Mouse (Mus musculus) embryonic facial prominence, embryonic 11.5 days (tissue): Measurements from ENCODE around the gene Clcnkb. TPM values are rescaled to one million over a fixed set of nuclear protein-coding genes. Genes with fewer than 3 reads are reported as not detected.

Experiments
- ATAC-seq: fragments of 200-750 bp; cut with Nextera tagmentation; replicated peaks from 2 replicates; pipeline ENCODE4 v1.8.0; 2017; ENCODE audit warnings: low read depth; ENCODE audit not compliant: insufficient number of reproducible peaks, low FRiP score, low TSS enrichment
- DNase-seq: peaks from one replicate; pipeline ENCODE4 v3.0.0-alpha.2; 2015; ENCODE audit warnings: low spot score
- H3K27ac ChIP-seq: fragments of 300-500 bp; sonication (generic); replicated peaks from 2 replicates; pipeline ENCODE4 v1.5.1; 2014; ENCODE audit warnings: mild to moderate bottlenecking, low read depth, low read length, control low read depth
- H3K27me3 ChIP-seq: fragments of 300-500 bp; sonication (generic); 2 replicates; pipeline ENCODE4 v1.6.1; 2014; ENCODE audit warnings: mild to moderate bottlenecking, low read length, moderate library complexity, mixed read lengths; ENCODE audit not compliant: control insufficient read depth, insufficient read depth
- H3K36me3 ChIP-seq: fragments of 300-500 bp; sonication (generic); replicated peaks from 2 replicates; pipeline ENCODE4 v1.6.1; 2014; ENCODE audit warnings: low read depth, mild to moderate bottlenecking, low read length, moderate library complexity, mixed read lengths; ENCODE audit not compliant: control insufficient read depth, insufficient read depth
- H3K4me1 ChIP-seq: fragments of 300-500 bp; sonication (generic); 2 replicates; pipeline ENCODE4 v1.6.1; 2014; ENCODE audit warnings: low read length, mixed read lengths; ENCODE audit not compliant: control insufficient read depth, insufficient read depth
- H3K4me2 ChIP-seq: fragments of 300-500 bp; sonication (generic); 2 replicates; pipeline ENCODE4 v1.6.1; 2014; ENCODE audit warnings: low read depth, mild to moderate bottlenecking, control low read depth, low read length, moderate library complexity
- H3K4me3 ChIP-seq: fragments of 300-500 bp; sonication (generic); 2 replicates; pipeline ENCODE4 v1.5.1; 2014; ENCODE audit warnings: low read depth, low read length, control low read depth
- H3K9ac ChIP-seq: fragments of 300-500 bp; sonication (generic); replicated peaks from 2 replicates; pipeline ENCODE4 v1.6.1; 2014; ENCODE audit warnings: mild to moderate bottlenecking, control low read depth, low read length
- H3K9me3 ChIP-seq: fragments of 300-500 bp; sonication (generic); replicated peaks from 2 replicates; pipeline ENCODE4 v1.6.1; 2016; ENCODE audit warnings: mild to moderate bottlenecking, low read length, inconsistent platforms, mixed read lengths; ENCODE audit not compliant: control insufficient read depth
- WGBS: fragments of 180-500 bp; shearing (Covaris S2); extraction: QIAGEN DNeasy Blood & Tissue Kit; methylation state at CpG from one replicate; pipeline ENCODE4 v1.1.7; 2014; 5-methylcytosine and 5-hydroxymethylcytosine counted together
- polyA plus RNA-seq: library from polyadenylated mRNA; unstranded; fragments of >200 nt; fragmentation: Nextera tagmentation; extraction: Ambion mirVana; gene quantifications from 2 replicates; pipeline ENCODE4 v1.2.1, GENCODE M21; 2014

Clcnkb gene
- polyA plus RNA-seq = not detected in 2 replicates

DNA sequence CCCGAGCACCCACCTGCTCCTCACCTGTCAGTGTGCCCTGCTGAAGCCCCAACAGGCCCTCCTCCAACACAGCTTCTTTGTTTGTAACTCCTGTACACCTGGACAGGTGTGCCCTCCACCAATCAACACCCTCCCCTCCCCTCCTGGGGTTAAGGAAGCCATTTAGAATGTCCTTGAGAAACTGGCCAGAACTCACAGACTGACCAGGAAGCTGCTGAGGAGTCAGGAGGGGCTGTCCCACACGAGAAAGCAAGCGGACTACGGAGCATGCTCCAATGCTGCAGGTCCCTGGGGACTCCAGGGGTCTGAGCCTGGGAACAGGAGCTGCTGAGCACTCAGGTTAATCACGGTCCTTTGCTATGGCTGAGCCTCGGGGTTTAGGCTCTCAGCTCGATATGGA is at the start of gene Clcnkb:
TSS of gene Clcnkb (minus strand) at position 91 of the 400 bp plus-strand sequence.
- H3K27me3 ChIP-seq = no peaks in the 10 kb centered on the region
- DNase-seq = no peak
- H3K9me3 ChIP-seq = no peaks in the 10 kb centered on the region
- no peak for ATAC-seq
- H3K4me2 ChIP-seq = no peak within 1 kb of the TSS
- no peak within 1 kb of the TSS for H3K4me3 ChIP-seq
- WGBS = 61% methylated on average over 7 of the region's 7 CpGs
- H3K36me3 ChIP-seq = no peaks in the 10 kb centered on the region
- no peak within 1 kb of the TSS for H3K9ac ChIP-seq
- H3K27ac ChIP-seq = no peak within 1 kb of the TSS
- no peaks in the 10 kb centered on the region for H3K4me1 ChIP-seq

DNA sequence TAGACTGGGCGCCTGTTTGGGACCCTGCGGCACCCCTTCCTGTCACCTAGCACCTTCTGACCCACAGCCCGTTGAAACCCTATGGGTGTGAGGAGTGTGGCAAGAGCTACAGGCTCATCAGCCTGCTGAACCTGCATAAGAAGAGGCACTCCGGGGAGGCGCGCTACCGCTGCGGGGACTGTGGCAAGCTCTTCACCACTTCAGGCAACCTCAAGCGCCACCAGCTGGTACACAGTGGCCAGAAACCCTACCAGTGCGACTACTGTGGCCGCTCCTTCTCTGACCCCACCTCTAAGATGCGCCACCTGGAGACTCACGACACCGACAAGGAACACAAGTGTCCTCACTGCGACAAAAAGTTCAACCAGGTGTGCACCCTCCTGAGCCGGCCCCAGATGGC is 48.9 kb upstream of the Clcnkb start:
- H3K4me2 ChIP-seq = no peak overlapping the region
- DNase-seq (no peak), ATAC-seq (no peak)
- H3K9me3 ChIP-seq = no peaks in the 10 kb centered on the region
- WGBS = 71% methylated on average over 16 of the region's 16 CpGs
- H3K9ac ChIP-seq = no peak overlapping the region
- H3K4me1 ChIP-seq = no peaks in the 10 kb centered on the region
- no peak overlapping the region for H3K27ac ChIP-seq
- peaks cover 13% of the 10 kb centered on the region for H3K36me3 ChIP-seq
- H3K27me3 ChIP-seq = no peaks in the 10 kb centered on the region
- H3K4me3 ChIP-seq = no peak overlapping the region

DNA sequence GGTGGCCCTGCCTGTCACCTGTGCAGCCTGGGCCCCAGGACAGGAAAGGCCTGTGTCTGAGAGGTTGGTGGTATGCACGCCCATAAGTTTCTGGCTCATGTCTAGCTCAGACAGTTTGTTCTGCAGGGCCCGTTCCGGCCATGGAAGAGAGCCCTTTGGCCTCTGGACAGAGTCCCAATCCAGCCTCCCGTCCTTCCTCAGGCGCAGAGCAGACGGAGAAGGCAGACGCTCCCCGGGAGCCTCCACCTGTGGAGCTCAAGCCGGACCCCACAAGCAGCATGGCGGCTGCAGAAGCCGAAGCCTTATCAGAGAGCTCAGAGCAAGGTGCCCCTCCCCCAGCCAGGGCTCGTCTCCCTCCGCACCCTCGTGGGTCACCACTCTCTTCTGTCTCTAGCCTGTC is 47.7 kb upstream of the Clcnkb start:
- Histone ChIP-seq H3K36me3 (peaks cover 13% of the 10 kb centered on the region), H3K4me1 (peaks cover under 1% of the 10 kb centered on the region), H3K9ac (no peak overlapping the region), H3K27ac (no peak overlapping the region), H3K4me2 (no peak overlapping the region), H3K9me3 (no peaks in the 10 kb centered on the region), H3K27me3 (no peaks in the 10 kb centered on the region), H3K4me3 (no peak overlapping the region)
- no peak for DNase-seq
- WGBS = 79% methylated on average over 14 of the region's 14 CpGs
- ATAC-seq = no peak

DNA sequence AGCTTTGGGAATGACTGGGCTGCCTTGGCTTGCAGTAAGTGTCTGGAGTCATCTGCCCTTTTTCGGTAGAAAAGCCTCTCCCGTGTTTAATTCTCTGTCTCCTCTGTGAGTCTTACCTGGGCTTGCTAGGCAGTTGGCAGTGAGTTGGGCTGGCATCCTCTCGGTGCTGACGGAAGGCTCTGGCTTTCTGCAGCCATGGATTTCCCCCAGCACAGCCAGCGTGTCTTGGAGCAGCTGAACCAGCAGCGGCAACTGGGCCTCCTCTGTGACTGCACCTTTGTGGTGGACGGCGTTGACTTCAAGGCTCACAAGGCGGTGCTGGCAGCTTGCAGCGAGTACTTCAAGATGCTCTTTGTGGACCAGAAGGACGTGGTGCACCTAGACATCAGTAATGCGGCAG is 45.8 kb upstream of the Clcnkb start:
- Histone ChIP-seq H3K4me2 (no peak overlapping the region), H3K4me3 (no peak overlapping the region), H3K9me3 (no peaks in the 10 kb centered on the region), H3K4me1 (peaks cover 3% of the 10 kb centered on the region), H3K27ac (no peak overlapping the region), H3K36me3 (peaks cover 8% of the 10 kb centered on the region), H3K9ac (no peak overlapping the region), H3K27me3 (no peaks in the 10 kb centered on the region)
- DNase-seq (no peak), ATAC-seq (no peak)
- 92% methylated on average over 12 of the region's 12 CpGs for WGBS

DNA sequence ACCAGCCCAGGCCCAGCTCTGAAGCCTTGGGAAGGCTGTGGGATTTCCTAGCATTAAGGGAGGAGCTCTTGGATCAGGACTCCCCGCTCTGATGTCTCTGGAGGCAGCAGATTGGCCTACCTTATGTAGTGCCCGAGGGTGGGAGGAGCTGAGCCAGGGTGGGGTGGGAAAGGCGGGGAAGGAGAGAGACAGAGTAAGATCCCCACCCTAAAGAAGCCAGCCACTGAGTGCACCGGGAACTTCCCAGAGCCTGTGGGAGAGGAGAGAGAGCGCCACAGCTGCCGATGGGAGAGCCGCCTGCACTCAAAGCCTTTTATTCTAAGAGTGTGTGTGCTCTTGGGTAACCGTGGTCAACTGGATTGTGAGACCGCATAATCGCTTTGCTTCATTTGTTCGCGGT is 45.3 kb upstream of the Clcnkb start:
- WGBS = 82% methylated on average over 12 of the region's 12 CpGs
- 0 out of 2 replicates have a peak, but pooled peaks have one; percentile 15 for ATAC-seq
- peaks cover 8% of the 10 kb centered on the region for H3K36me3 ChIP-seq

DNA sequence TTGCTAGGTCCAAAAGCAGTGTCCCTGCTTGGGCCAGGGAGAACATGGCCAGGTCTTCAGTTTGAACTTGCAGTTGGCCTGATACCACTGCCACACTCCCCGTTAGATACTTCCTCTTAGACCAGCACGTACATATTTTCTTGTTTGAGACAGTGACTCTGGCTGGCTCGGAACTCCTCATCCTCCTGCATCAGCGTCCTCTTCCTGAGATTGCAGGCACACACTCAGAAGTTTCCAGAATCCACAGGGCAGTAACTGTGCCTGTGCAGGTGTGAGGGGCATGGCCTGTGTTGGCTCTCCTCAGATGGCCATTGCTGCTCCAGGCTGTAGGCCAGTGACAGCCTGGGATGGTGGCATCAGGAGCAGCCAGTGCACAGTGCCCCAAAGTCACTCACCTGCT is 44.7 kb upstream of the Clcnkb start:
- WGBS = 89% methylated on average over 4 of the region's 4 CpGs
- Histone ChIP-seq H3K27ac (no peak overlapping the region), H3K36me3 (peaks cover 8% of the 10 kb centered on the region), H3K4me1 (peaks cover 3% of the 10 kb centered on the region), H3K9me3 (no peaks in the 10 kb centered on the region), H3K9ac (no peak overlapping the region), H3K4me2 (no peak overlapping the region), H3K4me3 (no peak overlapping the region), H3K27me3 (no peaks in the 10 kb centered on the region)
- ATAC-seq (no peak), DNase-seq (no peak)

More for the DNA sequence above, 45.3 kb upstream of the Clcnkb start:
- no peak overlapping the region for H3K27ac ChIP-seq
- H3K4me2 ChIP-seq = no peak overlapping the region
- peaks cover 3% of the 10 kb centered on the region for H3K4me1 ChIP-seq
- H3K9ac ChIP-seq = no peak overlapping the region
- no peaks in the 10 kb centered on the region for H3K9me3 ChIP-seq
- no peak for DNase-seq
- no peaks in the 10 kb centered on the region for H3K27me3 ChIP-seq
- H3K4me3 ChIP-seq = no peak overlapping the region

DNA sequence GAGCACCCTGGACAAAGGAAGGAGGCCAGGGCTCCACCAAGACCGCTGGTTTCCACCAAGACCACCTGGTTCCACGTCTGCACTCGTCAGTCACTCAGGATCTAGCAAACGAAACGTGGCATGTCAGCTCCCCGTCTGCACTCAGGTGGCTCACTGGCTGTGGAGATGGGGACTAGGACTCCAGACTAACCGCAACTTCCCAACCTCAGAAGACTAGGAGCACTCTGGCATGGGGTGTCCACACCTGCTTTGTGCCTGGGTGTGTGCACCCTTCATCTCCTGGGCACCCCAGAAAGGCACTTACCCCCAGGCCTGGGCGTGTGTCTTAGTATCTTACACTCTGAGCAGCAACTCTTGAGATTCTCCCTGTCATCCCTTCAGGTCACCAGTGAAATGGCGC is 44.0 kb upstream of the Clcnkb start:
- Histone ChIP-seq H3K9me3 (no peaks in the 10 kb centered on the region), H3K4me3 (no peak overlapping the region), H3K27ac (no peak overlapping the region), H3K9ac (no peak overlapping the region), H3K4me1 (peaks cover 3% of the 10 kb centered on the region), H3K36me3 (peaks cover 5% of the 10 kb centered on the region), H3K4me2 (no peak overlapping the region), H3K27me3 (no peaks in the 10 kb centered on the region)
- WGBS = 93% methylated on average over 9 of the region's 9 CpGs
- ATAC-seq (no peak), DNase-seq (no peak)

DNA sequence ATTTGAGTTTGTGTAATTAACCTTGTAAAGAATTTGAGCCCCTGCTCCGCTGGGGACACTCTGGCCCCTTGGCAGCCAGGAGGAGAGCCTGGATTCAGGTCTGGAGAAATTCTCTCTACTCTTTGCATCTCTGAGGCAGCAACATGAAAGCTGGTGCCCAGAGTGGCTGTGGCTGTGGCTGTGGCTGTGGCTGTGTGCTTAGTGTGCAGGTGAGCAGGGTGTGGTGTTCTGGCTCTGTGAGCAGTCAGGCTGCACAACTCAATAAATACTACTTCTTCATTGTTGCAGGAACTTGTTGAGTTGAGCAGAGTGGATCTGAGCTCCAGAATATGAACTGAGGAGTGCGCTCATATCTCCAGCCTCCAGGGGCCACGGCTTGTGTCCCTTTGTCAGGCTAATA is 43.1 kb upstream of the Clcnkb start:
- Histone ChIP-seq H3K9me3 (no peaks in the 10 kb centered on the region), H3K27ac (0 out of 2 replicates have a peak overlapping the region, but pooled peaks have one; percentile 7), H3K4me3 (no peak overlapping the region), H3K27me3 (no peaks in the 10 kb centered on the region), H3K4me2 (no peak overlapping the region), H3K9ac (peak overlapping the region; percentile 3; the same call in 1 of the 2 replicates), H3K36me3 (no peaks in the 10 kb centered on the region; the same call in none of the 2 replicates), H3K4me1 (peaks cover 3% of the 10 kb centered on the region)
- 72% methylated on average over 3 of the region's 3 CpGs for WGBS
- DNase-seq (no peak), ATAC-seq (no peak)
